Mouse (Mus musculus) midbrain, embryonic 12.5 days (tissue): ENCODE results near the gene Trappc6a. TPM values are rescaled to one million over a fixed set of nuclear protein-coding genes. Genes with fewer than 3 reads are reported as not detected.

Experiments used
- ATAC-seq: fragments of 200-750 bp; cut with Nextera tagmentation; 2 replicates; pipeline ENCODE4 v1.8.0; 2017; ENCODE audit warnings: low read depth, moderate TSS enrichment, moderate library complexity; ENCODE audit not compliant: low FRiP score
- H3K27ac ChIP-seq: fragments of 300-500 bp; sonication (generic); replicated peaks from 2 replicates; pipeline ENCODE4 v1.5.1; 2016; ENCODE audit warnings: mild to moderate bottlenecking
- H3K27me3 ChIP-seq: fragments of 300-500 bp; sonication (generic); 2 replicates; pipeline ENCODE4 v1.6.1; 2016; ENCODE audit warnings: mild to moderate bottlenecking
- H3K36me3 ChIP-seq: fragments of 300-500 bp; sonication (generic); 2 replicates; pipeline ENCODE4 v1.6.1; 2016
- H3K4me1 ChIP-seq: fragments of 300-500 bp; sonication (generic); 2 replicates; pipeline ENCODE4 v1.6.1; 2016
- H3K4me2 ChIP-seq: fragments of 300-500 bp; sonication (generic); replicated peaks from 2 replicates; pipeline ENCODE4 v1.6.1; 2016; ENCODE audit warnings: mild to moderate bottlenecking, moderate library complexity
- H3K4me3 ChIP-seq: fragments of 300-500 bp; sonication (generic); 2 replicates; pipeline ENCODE4 v1.5.1; 2016; ENCODE audit warnings: mild to moderate bottlenecking
- H3K9ac ChIP-seq: fragments of 300-500 bp; sonication (generic); replicated peaks from 2 replicates; pipeline ENCODE4 v1.6.1; 2016; ENCODE audit warnings: mild to moderate bottlenecking, moderate library complexity
- H3K9me3 ChIP-seq: fragments of 300-500 bp; sonication (generic); 2 replicates; pipeline ENCODE4 v1.6.1; 2016; ENCODE audit warnings: mild to moderate bottlenecking
- WGBS: fragments of 180-500 bp; shearing (Covaris S2); methylation state at CpG from one replicate; pipeline ENCODE4 v1.1.7; 2016; 5-methylcytosine and 5-hydroxymethylcytosine counted together
- polyA plus RNA-seq: library from polyadenylated mRNA; unstranded; fragments of >200 nt; fragmentation: Nextera tagmentation; extraction: Ambion mirVana; gene quantifications from 2 replicates; pipeline ENCODE4 v1.2.1, GENCODE M21; 2016

The Trappc6a gene
- polyA plus RNA-seq, 1 experiment from 2014 or later: 41.5 TPM

- Histone ChIP-seq H3K4me3 (0 out of 2 replicates have a peak overlapping the region, but pooled peaks have one; percentile 5), H3K9me3 (no peaks in the 10 kb centered on the region), H3K9ac (no peak overlapping the region), H3K36me3 (peaks cover 38% of the 10 kb centered on the region), H3K4me1 (peaks cover 43% of the 10 kb centered on the region), H3K27me3 (no peaks in the 10 kb centered on the region), H3K27ac (no peak overlapping the region), H3K4me2 (peak overlapping the region; percentile 99; the same call in 1 of the 2 replicates)
- WGBS: 96% methylated on average over 6 of the region's 6 CpGs
- ATAC-seq: no peak
These were observed 50.0 kb downstream of the Trappc6a start for GRCm38 (mm10) chr7:19557982-19558900.

GRCm38 (mm10) chr7:19558965-19559364 lies 50.8 kb downstream of the Trappc6a start:
- Histone ChIP-seq H3K36me3 (peaks cover 33% of the 10 kb centered on the region), H3K9me3 (no peaks in the 10 kb centered on the region), H3K4me3 (0 out of 2 replicates have a peak overlapping the region, but pooled peaks have one; percentile 5), H3K4me1 (peaks cover 49% of the 10 kb centered on the region), H3K4me2 (peak overlapping the region; percentile 99), H3K9ac (no peak overlapping the region), H3K27ac (no peak overlapping the region), H3K27me3 (no peaks in the 10 kb centered on the region)
- WGBS: 52% methylated on average over 2 of the region's 2 CpGs
- ATAC-seq: no peak

- Histone ChIP-seq H3K4me1 (peaks cover 49% of the 10 kb centered on the region), H3K27ac (peak overlapping the region; percentile 93; the same call in 1 of the 2 replicates), H3K4me2 (peak overlapping the region; percentile 99), H3K27me3 (no peaks in the 10 kb centered on the region), H3K4me3 (peak overlapping the region; percentile 94), H3K9ac (peak overlapping the region; percentile 95), H3K36me3 (peaks cover 38% of the 10 kb centered on the region), H3K9me3 (no peaks in the 10 kb centered on the region; the same call in 1 of the 2 replicates)
- no peak for ATAC-seq
- WGBS: 21% methylated on average over 11 of the region's 11 CpGs
These were observed 52.5 kb downstream of the Trappc6a start for GRCm38 (mm10) chr7:19560491-19561260.

- peak overlapping the region; percentile 95 for H3K9ac ChIP-seq
- WGBS: 3% methylated on average over 11 of the region's 11 CpGs
- H3K27me3 ChIP-seq: no peaks in the 10 kb centered on the region
- ATAC-seq: no peak
- peak overlapping the region; percentile 99 for H3K4me2 ChIP-seq
- H3K27ac ChIP-seq: peak overlapping the region; percentile 93; the same call in 1 of the 2 replicates
- peaks cover 49% of the 10 kb centered on the region for H3K4me1 ChIP-seq
- peaks cover 32% of the 10 kb centered on the region for H3K36me3 ChIP-seq
- no peaks in the 10 kb centered on the region; the same call in 1 of the 2 replicates for H3K9me3 ChIP-seq
- peak overlapping the region; percentile 94 for H3K4me3 ChIP-seq
These were observed 53.2 kb downstream of the Trappc6a start for GRCm38 (mm10) chr7:19561431-19561764.

- peak overlapping the region; percentile 99 for H3K4me2 ChIP-seq
- peaks cover 49% of the 10 kb centered on the region for H3K4me1 ChIP-seq
- H3K4me3 ChIP-seq: peak overlapping the region; percentile 94
- WGBS: under 1% methylated on average over 94 of the region's 102 CpGs
- ATAC-seq: peak; percentile 83
- peak overlapping the region; percentile 93 for H3K27ac ChIP-seq
- H3K27me3 ChIP-seq: no peaks in the 10 kb centered on the region
- peaks cover 30% of the 10 kb centered on the region for H3K36me3 ChIP-seq
- H3K9ac ChIP-seq: peak overlapping the region; percentile 95
- no peaks in the 10 kb centered on the region; the same call in 1 of the 2 replicates for H3K9me3 ChIP-seq
These were observed 53.8 kb downstream of the Trappc6a start for GRCm38 (mm10) chr7:19561765-19562642.

- WGBS: 2% methylated on average over 19 of the region's 19 CpGs
- Histone ChIP-seq H3K9ac (peak within 1 kb of the TSS; percentile 95), H3K36me3 (peaks cover 30% of the 10 kb centered on the region), H3K27me3 (no peaks in the 10 kb centered on the region), H3K4me1 (peaks cover 47% of the 10 kb centered on the region), H3K9me3 (no peaks in the 10 kb centered on the region; the same call in 1 of the 2 replicates), H3K4me2 (peak within 1 kb of the TSS; percentile 99), H3K4me3 (peak within 1 kb of the TSS; percentile 94), H3K27ac (peak within 1 kb of the TSS; percentile 93)
- ATAC-seq: peak; percentile 62
These were observed 54.6 kb downstream of the Trappc6a start, which contains the start of gene Ppp1r37 for GRCm38 (mm10) chr7:19562643-19563410. Ppp1r37 (minus strand) TSS chr7:19563076.

GRCm38 (mm10) chr7:19563884-19564283 lies 55.7 kb downstream of the Trappc6a start:
- Histone ChIP-seq H3K4me3 (no peak overlapping the region), H3K4me2 (0 out of 2 replicates have a peak overlapping the region, but pooled peaks have one; percentile 99), H3K27ac (peak overlapping the region; percentile 93; the same call in 1 of the 2 replicates), H3K9me3 (no peaks in the 10 kb centered on the region; the same call in 1 of the 2 replicates), H3K36me3 (peaks cover 26% of the 10 kb centered on the region), H3K4me1 (peaks cover 36% of the 10 kb centered on the region), H3K9ac (no peak overlapping the region), H3K27me3 (no peaks in the 10 kb centered on the region)
- 91% methylated on average over 3 of the region's 3 CpGs for whole genome bisulfite sequencing
- ATAC-seq: no peak

GRCm38 (mm10) chr7:19564455-19564854 lies 56.3 kb downstream of the Trappc6a start:
- Histone ChIP-seq H3K36me3 (peaks cover 32% of the 10 kb centered on the region), H3K4me3 (no peak overlapping the region), H3K4me1 (peaks cover 32% of the 10 kb centered on the region), H3K9me3 (no peaks in the 10 kb centered on the region; the same call in 1 of the 2 replicates), H3K27me3 (no peaks in the 10 kb centered on the region), H3K27ac (no peak overlapping the region), H3K4me2 (no peak overlapping the region), H3K9ac (no peak overlapping the region)
- ATAC-seq: no peak
- 90% methylated on average over 4 of the region's 4 CpGs for WGBS
